Mouse (Mus musculus): ENCODE results near the gene Cul4a. TPM values are rescaled to one million over a fixed set of nuclear protein-coding genes. Genes with fewer than 3 reads are reported as not detected.
"Not testable (repeated sequence)": the region's sequence is repeated elsewhere in the genome, so short reads cannot be mapped to it uniquely, and the experiment has no call there.

The Cul4a gene
- polyA plus RNA-seq, 1 experiment: 24.2 TPM

- WGBS: 93% methylated on average over 7 of the region's 7 CpGs
- DNase-seq (ENCODE audit: low read depth, low spot score): no peak
These were observed 17.5 kb downstream of the Cul4a start for GRCm38 (mm10) chr8:13122887-13123421.

DNA sequence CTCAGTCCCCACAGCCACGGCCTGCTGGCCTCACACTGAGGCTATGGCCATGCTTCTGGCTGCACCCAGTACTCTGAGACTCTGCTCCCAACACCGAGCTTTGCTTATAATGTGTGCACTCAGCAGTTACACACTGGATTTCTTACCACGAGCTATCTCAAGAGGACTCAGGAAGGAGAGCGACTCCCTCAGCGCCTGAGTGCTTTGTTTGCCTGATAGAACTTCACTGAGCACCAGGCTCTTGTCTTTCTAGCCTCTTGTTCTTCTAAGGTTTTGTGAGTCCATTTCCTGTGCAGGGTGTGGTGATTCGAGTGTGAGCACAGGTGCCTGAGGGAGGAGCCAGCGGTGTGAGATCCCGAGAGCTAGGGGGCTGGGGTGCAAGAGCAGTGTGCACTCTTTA lies 19.5 kb downstream of the Cul4a start:
- DNase-seq (ENCODE audit: low read depth, low spot score): no peak
- WGBS: 89% methylated on average over 8 of the region's 8 CpGs

GRCm38 (mm10) chr8:13132220-13132619 lies 26.8 kb downstream of the Cul4a start:
- 59% methylated on average over 9 of the region's 9 CpGs for WGBS

DNA sequence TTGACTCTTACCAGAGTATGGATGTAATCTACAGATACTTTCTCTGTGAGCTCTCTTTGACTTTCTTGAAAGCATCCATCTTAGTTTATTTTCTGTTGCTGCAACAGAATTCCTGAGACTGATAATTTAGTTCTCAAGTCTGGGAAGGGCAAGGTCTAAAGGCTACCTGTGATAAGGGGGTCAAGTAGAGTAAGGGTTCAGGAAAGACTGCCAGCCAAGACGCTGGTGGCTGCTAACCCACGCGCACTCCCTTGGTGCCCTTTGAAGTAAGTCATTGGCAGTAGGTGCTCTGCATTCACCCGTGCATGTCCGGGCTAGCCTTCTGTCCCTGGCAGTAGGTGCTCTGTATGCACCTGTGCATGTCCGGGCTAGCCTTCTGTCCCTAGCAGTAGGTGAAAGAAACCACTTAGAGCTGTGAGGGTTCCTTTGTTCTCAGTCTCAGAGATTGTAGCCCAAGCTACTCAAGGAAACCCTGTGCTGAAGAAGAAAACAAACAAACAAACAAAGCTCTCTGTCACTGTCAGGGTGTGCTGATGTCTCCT lies 34.3 kb downstream of the Cul4a start:
- 89% methylated on average over 6 of the region's 6 CpGs for WGBS
- DNase-seq (ENCODE audit: low read depth, low spot score): no peak

More at GRCm38 (mm10) chr8:13132220-13132619, 26.8 kb downstream of the Cul4a start:
- DNase-seq (ENCODE audit: low read depth, low spot score): not testable (repeated sequence)

DNA sequence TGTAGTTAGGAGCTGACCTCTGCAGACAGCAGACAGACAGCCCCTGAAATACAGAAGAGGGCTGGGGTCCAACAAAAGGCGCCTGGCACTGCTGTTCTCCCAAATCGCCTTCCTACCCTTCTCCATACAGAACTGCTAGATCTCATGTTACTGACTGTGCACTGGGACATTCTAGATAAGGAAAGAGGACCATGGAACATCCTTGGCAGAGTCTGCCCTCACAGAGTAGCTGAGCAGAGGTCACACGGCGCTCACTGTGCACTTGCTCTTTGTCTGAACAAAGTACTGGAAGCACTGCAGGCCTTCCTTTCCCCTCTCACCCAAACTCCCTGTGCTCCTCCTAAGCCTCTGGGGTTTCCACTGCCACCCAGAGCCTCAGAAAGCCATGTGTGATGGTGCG lies 36.3 kb downstream of the Cul4a start:
- DNase-seq (ENCODE audit: low read depth, low spot score): no peak
- 90% methylated on average over 5 of the region's 5 CpGs for WGBS

DNA sequence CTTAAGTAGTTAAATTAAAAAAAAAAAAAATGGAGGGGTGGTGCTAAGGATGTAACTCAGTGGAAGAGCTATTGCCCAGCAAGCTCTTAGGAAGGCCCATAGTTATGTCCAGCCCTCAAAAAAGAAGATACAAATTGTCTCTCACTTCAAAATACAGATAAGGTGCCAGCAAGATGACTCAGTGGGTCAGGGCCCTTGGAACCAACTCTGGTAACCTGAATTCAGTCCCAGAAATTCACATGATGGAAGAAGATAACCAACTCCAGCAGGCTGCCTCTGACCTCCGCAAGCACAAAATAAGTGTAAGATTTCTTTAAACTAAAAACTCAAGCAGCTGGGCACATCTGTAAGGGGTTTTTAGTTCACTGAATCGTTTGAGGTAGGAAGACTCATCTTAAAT lies 43.1 kb downstream of the Cul4a start:
- DNase-seq (ENCODE audit: low read depth, low spot score): no peak
- 53% methylated on average over 2 of the region's 2 CpGs for WGBS

DNA sequence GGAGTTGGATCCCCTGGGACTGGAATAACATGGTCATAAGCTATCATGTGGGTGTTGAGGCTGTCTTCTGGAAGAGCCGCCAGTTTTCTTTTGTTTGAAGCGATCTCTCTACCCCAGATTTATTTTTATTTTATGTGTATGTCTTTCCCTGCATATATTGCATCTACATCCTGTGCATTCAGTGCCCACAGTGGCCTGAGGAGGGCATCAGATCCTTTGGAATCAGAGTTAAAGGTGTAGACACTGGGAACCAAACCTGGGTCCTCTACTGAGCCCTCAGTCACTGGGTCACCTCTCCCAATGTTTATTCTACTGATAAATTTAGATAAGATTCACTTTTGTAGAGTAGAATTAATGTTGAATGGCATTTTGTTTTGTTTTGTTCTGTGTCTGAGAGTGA lies 43.9 kb downstream of the Cul4a start:
- 95% methylated on average over 2 of the region's 2 CpGs for WGBS
- no peak for DNase-seq (ENCODE audit: low read depth, low spot score)

DNA sequence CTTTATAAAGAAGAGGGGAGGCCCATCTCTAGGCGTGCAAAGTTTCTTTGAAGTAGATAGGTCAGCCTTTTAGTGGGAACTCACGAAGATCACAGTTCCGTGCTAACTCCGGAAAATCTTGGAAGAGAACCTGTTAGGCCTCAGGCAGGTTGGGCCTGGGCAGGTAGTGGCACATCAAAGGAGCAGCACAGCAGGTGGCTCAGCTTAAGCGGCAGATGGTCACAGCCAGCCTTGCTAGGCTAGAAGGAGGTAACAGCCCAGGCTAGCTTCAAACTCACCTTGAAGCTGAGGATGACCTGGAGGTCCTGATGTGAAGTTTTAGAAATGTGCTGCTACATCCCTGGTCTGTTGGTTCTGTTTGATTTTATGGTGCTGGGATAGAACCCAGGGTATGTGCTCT lies 44.4 kb downstream of the Cul4a start:
- WGBS: 53% methylated on average over 5 of the region's 5 CpGs

GRCm38 (mm10) chr8:13150929-13151328 lies 45.5 kb downstream of the Cul4a start:
- no peak for DNase-seq (ENCODE audit: low read depth, low spot score)
- 96% methylated on average over 2 of the region's 2 CpGs for WGBS

More for the DNA sequence above, 44.4 kb downstream of the Cul4a start:
- DNase-seq (ENCODE audit: low read depth, low spot score): no peak

- no peak for DNase-seq (ENCODE audit: low read depth, low spot score)
- WGBS: 74% methylated on average over 9 of the region's 9 CpGs
These were observed 48.7 kb downstream of the Cul4a start for GRCm38 (mm10) chr8:13154099-13154498.

DNA sequence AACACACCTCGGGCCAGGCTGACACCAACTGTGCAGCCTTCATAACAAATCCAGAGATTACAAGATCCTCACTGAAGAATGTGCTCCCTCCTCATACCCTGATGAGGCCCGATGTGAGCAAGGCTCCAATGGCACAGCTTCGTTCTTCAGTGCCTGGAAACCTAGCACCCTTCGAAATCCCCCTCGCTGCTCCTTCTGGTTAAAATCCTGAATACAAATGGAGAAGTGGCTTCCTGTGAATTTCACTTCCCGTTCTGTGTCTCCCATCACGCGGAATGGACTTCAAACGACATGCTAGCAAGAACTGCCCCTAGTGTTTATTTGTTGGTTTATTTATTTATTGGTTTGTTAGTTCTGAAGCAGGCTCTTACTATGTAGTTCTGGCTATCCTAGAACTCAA lies 49.9 kb downstream of the Cul4a start:
- 60% methylated on average over 9 of the region's 9 CpGs for WGBS

GRCm38 (mm10) chr8:13156327-13157097 lies 51.1 kb downstream of the Cul4a start:
- 67% methylated on average over 12 of the region's 12 CpGs for WGBS
- DNase-seq (ENCODE audit: low read depth, low spot score): no peak

More for the DNA sequence above, 49.9 kb downstream of the Cul4a start:
- DNase-seq (ENCODE audit: low read depth, low spot score): no peak

GRCm38 (mm10) chr8:13158718-13159376 lies 53.4 kb downstream of the Cul4a start, which contains the start of gene Lamp1:
TSS of gene Lamp1 (plus strand) at chr8:13159161.
- DNase-seq (ENCODE audit: low read depth, low spot score): peak; percentile 89
- 1% methylated on average over 49 of the region's 50 CpGs for WGBS

DNA sequence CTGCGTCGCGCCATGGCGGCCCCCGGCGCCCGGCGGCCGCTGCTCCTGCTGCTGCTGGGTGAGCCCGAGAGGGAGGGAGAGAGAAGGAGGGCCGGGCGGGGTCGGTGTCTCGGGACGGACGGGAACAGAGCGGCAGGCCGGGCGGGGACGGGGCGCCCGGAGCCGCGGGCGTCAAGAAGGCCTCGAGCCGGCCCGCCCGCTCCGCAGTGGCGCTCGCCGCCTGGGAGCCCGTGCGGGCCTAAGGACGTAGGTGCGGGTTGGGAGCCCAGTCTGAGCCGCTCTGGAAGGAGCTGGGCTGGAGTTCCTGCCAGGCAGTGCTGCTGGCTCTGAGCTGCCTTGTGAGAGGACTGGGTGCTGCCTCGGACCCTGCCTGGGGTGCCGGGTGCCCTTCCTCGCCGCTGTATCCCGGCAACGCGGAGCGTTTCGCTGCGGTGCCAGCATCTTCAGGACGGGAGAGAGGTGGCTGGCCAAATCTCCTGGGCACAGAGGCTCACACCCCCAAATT lies 54.0 kb downstream of the Cul4a start:
- under 1% methylated on average over 49 of the region's 49 CpGs for WGBS

GRCm38 (mm10) chr8:13160691-13161090 lies 55.3 kb downstream of the Cul4a start:
- no peak for DNase-seq (ENCODE audit: low read depth, low spot score)
- 66% methylated on average over 3 of the region's 3 CpGs for WGBS

More for the DNA sequence above, 54.0 kb downstream of the Cul4a start:
- no peak for DNase-seq (ENCODE audit: low read depth, low spot score)

GRCm38 (mm10) chr8:13162098-13162497 lies 56.7 kb downstream of the Cul4a start:
- DNase-seq (ENCODE audit: low read depth, low spot score): no peak
- 49% methylated on average over 6 of the region's 6 CpGs for WGBS

GRCm38 (mm10) chr8:13163563-13163962 lies 58.1 kb downstream of the Cul4a start:
- WGBS: 29% methylated on average over 1 of the region's 1 CpGs
- no peak for DNase-seq (ENCODE audit: low read depth, low spot score)

DNA sequence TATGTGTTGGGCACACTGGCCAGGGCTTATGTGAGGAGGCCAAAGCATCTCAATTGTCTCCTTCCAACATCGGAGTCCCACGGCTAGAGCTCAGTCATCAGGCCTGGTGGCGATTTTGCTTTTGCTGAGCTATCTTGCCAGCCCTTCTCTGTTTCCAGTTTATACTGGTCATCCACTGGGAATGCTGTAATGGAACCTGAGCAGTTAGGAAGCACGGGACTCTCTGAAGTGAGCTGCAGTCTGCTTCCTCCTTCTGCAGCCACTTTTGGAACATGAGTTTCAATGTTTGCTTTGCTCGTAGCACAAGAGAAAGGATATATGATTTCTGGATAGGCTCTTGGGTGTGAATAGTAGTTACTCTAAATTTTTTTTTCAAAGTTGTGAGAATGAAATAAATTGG lies 58.9 kb downstream of the Cul4a start:
- 63% methylated on average over 5 of the region's 5 CpGs for WGBS
- no peak for DNase-seq (ENCODE audit: low read depth, low spot score)

GRCm38 (mm10) chr8:13170510-13170909 lies 65.1 kb downstream of the Cul4a start:
- DNase-seq (ENCODE audit: low read depth, low spot score): no peak
- 33% methylated on average over 1 of the region's 1 CpGs for WGBS

- 73% methylated on average over 4 of the region's 4 CpGs for WGBS
- no peak for DNase-seq (ENCODE audit: low read depth, low spot score)
These were observed 68.9 kb downstream of the Cul4a start for GRCm38 (mm10) chr8:13174305-13174704.

Data from large intestine, adult 2 months (tissue).